Mouse (Mus musculus): ENCODE results near the gene Cenpt.

GRCm38 (mm10) chr8:105860143-105860981 is 7.3 kb upstream of the Cenpt start, which contains the start of gene Nutf2:
- TF ChIP-seq FOSL1 (IDR thresholded peaks at IDR 0.05; ENCODE audit: insufficient read depth, low read length, poor library complexity, severe bottlenecking) (no peak), CTCF (IDR thresholded peaks at IDR 0.05; ENCODE audit: control insufficient read depth, insufficient read depth, insufficient read length) (no peak)
